Mouse (Mus musculus): ENCODE results near the gene Cmtm1.
"Not testable (repeated sequence)": the region's sequence is repeated elsewhere in the genome, so short reads cannot be mapped to it uniquely, and the experiment has no call there.

Gene Cmtm1

GRCm38 (mm10) chr8:104313311-104313710 lies 3.4 kb upstream of the Cmtm1 start:
- peak in 1 of 2 experiments; percentile 34 for DNase-seq

DNA sequence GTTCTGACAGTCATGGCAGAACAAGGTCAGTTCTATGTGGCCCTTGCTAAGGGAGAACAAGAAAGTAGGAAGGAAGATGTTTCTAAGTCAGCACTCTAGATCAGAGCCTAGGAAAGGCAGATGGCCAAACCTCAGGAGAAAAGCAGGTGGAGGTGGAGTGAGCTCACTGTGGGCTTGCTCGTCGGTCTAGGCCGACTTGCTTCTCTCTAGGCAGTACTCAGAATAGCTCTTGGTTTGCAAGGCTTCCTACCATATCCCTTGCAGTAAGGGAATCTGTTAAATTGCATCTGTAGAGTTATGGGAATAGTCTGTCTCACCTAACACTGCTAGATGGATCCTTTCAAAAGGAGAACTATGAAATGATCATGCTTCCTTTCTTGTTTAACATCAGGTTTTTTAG lies 2.1 kb upstream of the Cmtm1 start:
- not testable (repeated sequence) for DNase-seq

DNA sequence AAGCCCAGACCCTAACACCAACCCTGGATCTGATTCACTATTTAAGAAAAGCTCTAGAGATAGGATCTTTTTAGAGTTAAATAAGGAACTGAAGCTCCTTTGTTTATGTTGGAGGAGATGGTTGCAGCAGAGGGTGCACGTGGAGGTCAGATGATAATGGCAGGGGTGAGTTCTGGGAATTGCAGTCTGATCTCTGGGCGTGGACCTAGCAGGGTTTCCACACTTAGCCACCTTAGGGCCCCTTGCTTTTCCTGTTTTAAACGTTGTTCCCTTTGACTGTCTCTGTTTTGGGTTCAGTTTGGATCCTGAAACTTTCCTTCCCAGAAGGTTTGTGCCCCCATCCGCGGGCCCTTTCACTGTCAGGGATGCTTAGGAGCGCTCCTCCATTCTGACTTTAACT lies 1.6 kb downstream of the Cmtm1 start:
- DNase-seq, result not testable (repeated sequence)

DNA sequence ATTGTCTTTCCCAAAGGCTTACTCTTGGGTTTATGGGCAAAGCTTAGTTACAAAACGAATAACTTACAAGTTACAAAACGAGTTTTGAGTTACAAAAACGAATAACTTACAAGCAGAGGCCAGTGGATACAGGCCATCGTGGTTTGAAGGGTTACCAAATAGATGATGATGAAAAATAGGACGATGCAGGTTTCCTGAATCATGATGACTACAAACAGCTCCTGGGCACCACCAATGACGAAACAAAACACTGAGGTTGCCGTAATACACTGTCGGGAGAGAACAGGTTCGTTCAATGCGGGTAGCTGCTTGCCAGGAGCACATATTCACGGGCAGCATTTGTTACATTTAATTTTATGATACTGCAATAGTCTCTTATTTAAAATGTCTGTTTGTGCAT lies 5.0 kb downstream of the Cmtm1 start:
- DNase-seq, result no peak

DNA sequence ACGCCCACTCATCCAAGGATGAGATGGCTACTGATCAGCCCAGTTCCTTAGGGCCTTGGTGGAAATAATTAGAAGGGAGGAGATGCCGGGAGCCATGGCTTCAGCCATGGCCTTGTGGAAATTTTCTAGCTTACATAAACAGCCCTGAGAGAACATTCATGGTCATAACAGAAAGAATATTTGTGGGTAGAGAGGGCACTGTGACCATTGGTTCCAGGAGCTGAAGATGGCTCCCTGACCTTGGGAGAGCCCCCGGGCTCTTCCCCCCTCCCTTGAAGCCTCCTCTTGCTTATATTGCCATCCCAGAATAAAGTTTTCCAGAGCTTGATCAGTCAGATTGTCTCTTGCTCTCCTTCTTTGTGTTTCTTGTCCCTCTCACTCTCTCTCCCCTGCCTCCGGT lies 7.4 kb downstream of the Cmtm1 start:
- not testable (repeated sequence) for DNase-seq

- not testable (repeated sequence) for DNase-seq
Observed at GRCm38 (mm10) chr8:104301577-104301976, 8.4 kb downstream of the Cmtm1 start.

DNA sequence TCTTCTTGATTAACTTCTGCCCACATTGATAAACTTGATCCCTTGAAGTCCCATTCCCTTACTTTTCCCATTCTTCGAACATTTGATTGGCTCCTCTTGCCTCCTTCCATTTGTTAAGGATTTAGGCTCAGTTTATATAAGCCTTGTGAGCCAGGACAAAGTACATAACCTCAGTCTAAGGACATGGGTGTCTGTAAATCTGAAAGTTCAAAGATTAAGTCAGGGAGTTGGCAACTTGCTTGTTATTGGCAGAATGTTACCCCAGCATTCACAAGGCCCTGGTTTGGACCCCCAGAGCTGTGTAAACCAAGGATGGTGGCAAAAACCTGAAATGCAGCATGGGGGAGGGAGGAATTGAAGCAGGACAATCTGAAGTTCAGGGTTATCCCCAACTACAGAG lies 15.5 kb downstream of the Cmtm1 start:
- DNase-seq, result no peak

GRCm38 (mm10) chr8:104293081-104293480 lies 16.9 kb downstream of the Cmtm1 start, which contains the start of gene Cmtm2a:
TSS of gene Cmtm2a (minus strand) at chr8:104293181.
- not testable (repeated sequence) for DNase-seq

- no peak for DNase-seq
Observed at GRCm38 (mm10) chr8:104268937-104269440, 41.0 kb downstream of the Cmtm1 start.

DNA sequence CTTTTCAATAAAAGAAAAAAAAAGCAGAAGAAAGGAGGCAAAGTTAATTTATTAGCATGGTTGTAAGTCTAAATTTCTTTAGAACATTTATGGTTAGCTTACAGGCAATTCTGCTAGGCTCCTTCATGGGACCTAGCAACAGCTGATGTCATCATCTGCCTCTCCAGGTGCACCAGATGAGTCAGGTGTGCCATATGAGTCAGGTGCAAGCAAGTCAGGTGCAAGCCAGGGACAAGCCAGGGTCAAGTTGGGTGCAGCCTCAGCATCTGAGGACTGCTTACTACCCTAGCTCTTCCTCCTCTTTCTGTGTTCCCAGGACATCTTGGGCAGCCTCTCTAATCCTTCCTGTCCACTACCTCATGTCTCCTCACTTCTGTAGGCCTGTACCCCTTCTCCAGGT lies 41.6 kb downstream of the Cmtm1 start:
- no peak for DNase-seq

GRCm38 (mm10) chr8:104264271-104264935 lies 45.5 kb downstream of the Cmtm1 start:
- DNase-seq, result not testable (repeated sequence)

GRCm38 (mm10) chr8:104261802-104262201 lies 48.1 kb downstream of the Cmtm1 start:
- DNase-seq, result not testable (repeated sequence)

DNA sequence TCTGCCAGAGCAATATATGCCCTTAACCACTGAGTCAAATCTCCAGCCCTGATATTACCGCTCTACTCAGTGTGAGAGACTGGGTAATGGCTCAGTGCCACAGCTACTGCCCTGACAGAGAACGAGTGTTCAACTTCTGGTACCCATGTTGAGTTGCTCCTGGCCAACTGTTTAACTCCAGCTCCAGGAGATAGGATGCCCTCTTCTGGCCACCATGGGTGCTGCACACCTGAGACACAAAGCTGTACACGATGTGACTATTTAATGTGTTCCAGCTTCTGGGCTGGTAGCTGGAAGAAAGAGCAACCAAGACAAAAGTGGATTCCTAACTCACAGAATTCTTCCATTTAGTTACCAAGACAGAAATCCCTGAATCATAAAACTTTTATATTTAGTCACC lies 56.9 kb downstream of the Cmtm1 start:
- peak in 1 of 2 experiments; percentile 22 for DNase-seq

DNA sequence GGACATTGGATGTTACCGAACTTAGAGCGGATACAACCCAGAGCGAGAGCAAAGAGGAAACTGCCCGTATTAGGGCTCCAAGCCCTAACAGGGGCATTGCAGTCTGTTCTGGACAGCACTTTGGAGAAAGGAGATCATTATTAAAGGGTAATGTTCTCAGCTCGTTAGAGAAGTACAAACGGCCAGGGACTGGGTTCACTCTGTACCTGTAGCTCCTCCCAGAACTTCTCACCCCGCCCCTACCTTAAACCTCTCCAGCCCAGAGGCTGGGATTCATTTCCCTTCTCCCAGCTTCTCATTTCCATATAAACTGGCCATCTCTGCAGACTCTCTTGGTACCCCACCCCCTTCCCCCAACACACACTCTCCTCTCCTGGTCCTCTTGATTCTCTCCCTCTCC lies 58.5 kb downstream of the Cmtm1 start:
- DNase-seq, result peak in 1 of 2 experiments; percentile 21

- peak; percentile 88 to 90 for DNase-seq
Observed at GRCm38 (mm10) chr8:104250439-104251367, 59.2 kb downstream of the Cmtm1 start, which contains the start of gene Cklf. TSS of gene Cklf (plus strand) at chr8:104250861.

GRCm38 (mm10) chr8:104249442-104249996 lies 60.4 kb downstream of the Cmtm1 start:
- DNase-seq, result no peak

GRCm38 (mm10) chr8:104248276-104248675 lies 61.7 kb downstream of the Cmtm1 start, which contains the start of gene Tk2:
TSS of gene Tk2 (minus strand) at chr8:104248558.
- DNase-seq, result peak; percentile 71 to 77

- DNase-seq, result peak; percentile 18 to 19
Observed at GRCm38 (mm10) chr8:104247908-104248275, 62.1 kb downstream of the Cmtm1 start.

GRCm38 (mm10) chr8:104247054-104247907 lies 62.7 kb downstream of the Cmtm1 start:
- peak; percentile 62 to 67 for DNase-seq

DNA sequence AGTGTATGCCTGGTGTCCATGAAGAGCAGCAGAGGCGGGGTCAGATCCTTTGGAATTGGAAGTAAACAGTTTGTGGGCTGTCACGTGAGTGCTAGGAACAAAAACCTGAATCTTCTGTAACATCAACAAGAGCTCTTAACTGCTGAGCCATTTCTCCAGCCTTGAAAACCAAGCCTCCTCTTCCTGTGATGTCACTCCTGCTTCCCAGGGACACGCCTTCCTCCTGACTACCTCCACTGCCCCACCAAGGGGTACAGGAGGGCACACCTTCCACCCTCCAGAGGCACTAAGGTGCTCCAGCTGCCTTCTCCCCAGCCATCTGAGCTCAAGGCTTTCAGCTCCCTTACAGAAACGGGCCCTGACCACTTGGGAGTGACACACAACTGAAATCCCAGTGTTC lies 63.3 kb downstream of the Cmtm1 start:
- no peak for DNase-seq
